Mouse (Mus musculus): Measurements from ENCODE around the gene Slc22a14. TPM values are rescaled to one million over a fixed set of nuclear protein-coding genes. Genes with fewer than 3 reads are reported as not detected.

Gene Slc22a14
- polyA plus RNA-seq, 1 experiment from 2014 or later: 0.26 TPM

GRCm38 (mm10) chr9:119340212-119340580, 25.2 kb downstream of the Slc22a14 start:
- POLR2A ChIA-PET: interaction anchor here (0.5 to 1.5 kb wide), 3 partner anchors 10 to 17 kb away, joined by 3 to 5 read pairs (median 4); no protein-coding TSS in a partner anchor
- H3K27me3 ChIP-seq: no peaks in the 10 kb centered on the region
- no peak for ATAC-seq
- no peak for DNase-seq (ENCODE audit: low read depth, low spot score)
- no peak for TF ChIP-seq CTCF (IDR thresholded peaks at IDR 0.05)
- in situ Hi-C loops (cut with MboI; ENCODE audit: low pct_unique_long_range_greater_than_20kb): no loop called here
- CTCF ChIA-PET: interaction anchor here (1.3 to 2.2 kb wide), 3 partner anchors 13 to 91 kb away, joined by 3 to 5 read pairs (median 3); partner anchors contain the start of gene Oxsr1

DNA sequence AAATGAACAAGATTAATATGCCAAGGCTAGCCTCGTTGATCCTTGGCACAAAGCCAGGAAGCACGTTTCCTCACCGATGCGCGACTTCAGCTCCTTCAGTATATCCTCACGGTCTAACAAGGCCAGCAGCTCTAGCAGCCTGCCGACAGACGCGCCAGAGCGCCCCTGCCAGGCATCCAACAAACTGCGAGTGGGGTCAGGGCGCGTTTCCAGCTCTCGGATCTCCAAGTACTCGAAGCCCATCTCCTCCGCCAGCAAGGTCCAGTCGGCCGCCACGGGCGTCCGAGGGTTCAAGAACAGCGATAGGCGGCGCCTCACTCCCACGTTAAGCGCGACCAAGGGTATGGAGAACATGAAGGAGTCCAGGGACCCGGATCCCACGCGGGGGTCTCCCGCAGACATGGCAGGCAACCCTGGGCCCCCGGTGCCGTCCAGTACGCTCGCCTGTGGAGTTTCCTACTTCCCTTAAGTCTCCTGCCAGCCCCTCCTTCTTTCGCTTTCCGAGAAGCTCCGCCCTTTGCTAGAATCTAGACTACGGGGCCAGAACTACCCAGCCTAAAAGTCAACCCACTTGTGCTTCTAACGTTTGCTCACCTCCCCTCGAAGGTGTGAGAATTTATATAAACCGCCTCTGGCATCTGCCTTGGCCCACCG, 25.7 kb downstream of the Slc22a14 start, which contains the start of gene Acaa1a:
TSS of gene Acaa1a (plus strand) at position 119 of the 654 bp plus-strand sequence.
- ATAC-seq: peak; percentile 36
- POLR2A ChIA-PET: interaction anchor here (0.5 to 1.5 kb wide), 3 partner anchors 11 to 17 kb away, joined by 3 to 5 read pairs (median 4); no protein-coding TSS in a partner anchor
- CTCF ChIA-PET: interaction anchor here (0.7 to 2.2 kb wide), 4 partner anchors 13 to 91 kb away, joined by 3 to 5 read pairs (median 3); partner anchors contain the start of gene Oxsr1
- no peaks in the 10 kb centered on the region for H3K27me3 ChIP-seq
- in situ Hi-C loops (cut with MboI; ENCODE audit: low pct_unique_long_range_greater_than_20kb): no loop called here
- no peak for TF ChIP-seq CTCF (IDR thresholded peaks at IDR 0.05)
- no peak for DNase-seq (ENCODE audit: low read depth, low spot score)

DNA sequence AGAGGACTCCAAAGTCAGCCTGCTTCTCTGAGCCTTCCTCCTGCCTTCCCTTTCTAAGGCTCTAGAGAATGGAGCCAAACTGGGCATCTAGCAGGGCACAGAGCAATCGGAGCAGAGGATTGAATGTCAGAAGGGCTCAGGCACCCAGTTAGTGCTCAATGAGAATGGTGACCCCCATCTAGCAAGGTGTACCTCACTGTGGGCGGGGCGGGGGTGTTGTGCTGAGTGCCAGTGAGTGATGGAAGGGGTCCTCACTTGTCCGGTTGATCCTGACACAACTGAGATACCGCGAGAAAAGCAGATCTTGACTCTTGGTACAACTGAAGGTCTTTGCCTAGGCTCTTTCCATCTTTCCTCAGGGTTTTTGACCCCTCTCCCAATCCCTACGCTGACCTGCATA, 26.2 kb downstream of the Slc22a14 start:
- CTCF ChIA-PET: interaction anchor here (0.7 to 2.2 kb wide), 4 partner anchors 12 to 92 kb away, joined by 3 to 5 read pairs (median 3); partner anchors contain the start of gene Oxsr1
- DNase-seq (ENCODE audit: low read depth, low spot score) (no peak), ATAC-seq (no peak)
- in situ Hi-C loops (cut with MboI; ENCODE audit: low pct_unique_long_range_greater_than_20kb): no loop called here
- POLR2A ChIA-PET: interaction anchor here (1.5 kb wide), 1 partner anchor 16 kb away, joined by 4 read pairs; no protein-coding TSS in a partner anchor
- no peaks in the 10 kb centered on the region for H3K27me3 ChIP-seq
- no peak for TF ChIP-seq CTCF (IDR thresholded peaks at IDR 0.05)

DNA sequence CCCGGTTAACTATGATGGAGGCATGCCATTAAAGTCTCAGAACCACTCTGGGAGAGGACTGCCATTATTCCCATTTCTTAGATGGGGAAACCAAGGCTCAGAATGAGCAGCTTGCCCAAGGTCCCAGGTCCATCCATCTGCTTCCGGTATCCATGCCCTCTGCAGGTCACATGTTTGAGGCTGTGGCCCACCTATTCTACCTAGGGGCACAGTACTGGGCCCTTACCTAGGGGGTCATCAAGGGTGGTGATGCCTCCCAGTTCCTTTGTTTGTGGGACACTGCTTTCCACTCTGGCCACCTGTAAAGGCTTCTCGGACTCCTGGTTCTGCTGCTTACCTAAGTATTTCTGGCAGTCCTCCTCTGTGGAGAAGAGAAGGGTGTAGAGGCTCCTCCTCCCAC, 27.0 kb downstream of the Slc22a14 start:
- H3K27me3 ChIP-seq: no peaks in the 10 kb centered on the region
- in situ Hi-C loops (cut with MboI; ENCODE audit: low pct_unique_long_range_greater_than_20kb): no loop called here
- no peak for ATAC-seq
- TF ChIP-seq CTCF (IDR thresholded peaks at IDR 0.05): no peak
- no peak for DNase-seq (ENCODE audit: low read depth, low spot score)
- ChIA-PET POLR2A (no interaction called here), CTCF (no interaction called here)

DNA sequence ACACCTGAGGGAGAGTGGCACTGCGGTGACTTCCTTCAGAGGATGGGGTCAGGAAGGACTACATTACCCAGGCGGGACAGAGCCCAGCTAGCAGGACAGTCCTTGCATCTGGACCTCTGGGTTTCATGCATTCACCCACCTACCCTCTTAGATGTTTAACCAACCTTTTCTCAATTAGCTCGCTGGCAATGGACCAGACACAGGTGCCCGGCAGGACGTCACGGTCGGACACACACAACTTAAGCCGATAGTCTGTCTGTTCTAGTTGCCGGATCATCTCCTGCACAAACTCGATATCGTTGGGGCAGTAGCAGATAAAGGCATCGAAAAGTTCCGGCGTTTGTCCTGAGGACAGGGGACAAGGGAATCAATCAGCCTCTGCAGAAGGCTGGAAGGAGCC, 27.5 kb downstream of the Slc22a14 start:
- in situ Hi-C loops (cut with MboI; ENCODE audit: low pct_unique_long_range_greater_than_20kb): no loop called here
- TF ChIP-seq CTCF (IDR thresholded peaks at IDR 0.05): no peak
- DNase-seq (ENCODE audit: low read depth, low spot score) (no peak), ATAC-seq (no peak)
- ChIA-PET CTCF (interaction anchor here (1.8 kb wide), 1 partner anchor 11 kb away, joined by 5 read pairs; no protein-coding TSS in a partner anchor), POLR2A (no interaction called here)
- H3K27me3 ChIP-seq: no peaks in the 10 kb centered on the region

DNA sequence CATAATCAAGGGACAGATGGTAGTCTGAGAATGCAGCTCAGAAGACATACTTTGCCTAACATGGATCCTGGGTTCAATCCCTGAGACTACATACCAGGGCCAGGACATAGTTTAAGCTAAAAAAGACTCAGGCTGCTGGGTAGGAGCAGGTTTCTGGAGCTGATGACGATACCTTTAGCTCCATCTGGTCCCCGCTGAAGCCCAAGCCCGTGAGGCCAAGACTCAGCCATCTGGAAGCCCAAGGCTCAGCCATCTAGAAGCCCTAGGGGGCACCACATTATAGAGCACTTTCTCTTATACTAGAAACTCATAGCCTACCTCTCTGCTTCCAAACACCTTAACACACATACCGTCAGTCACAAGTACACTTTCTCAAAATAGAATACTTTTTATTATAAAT, 29.8 kb downstream of the Slc22a14 start:
- DNase-seq (ENCODE audit: low read depth, low spot score): no peak
- CTCF ChIA-PET: no interaction called here
- no peaks in the 10 kb centered on the region for H3K27me3 ChIP-seq
- no peak for TF ChIP-seq CTCF (IDR thresholded peaks at IDR 0.05)
- in situ Hi-C loops (cut with MboI; ENCODE audit: low pct_unique_long_range_greater_than_20kb): no loop called here
- no peak for ATAC-seq
- POLR2A ChIA-PET: no interaction called here

- ChIA-PET POLR2A (no interaction called here), CTCF (no interaction called here)
- DNase-seq (ENCODE audit: low read depth, low spot score) (no peak), ATAC-seq (no peak)
- no peak for TF ChIP-seq CTCF (IDR thresholded peaks at IDR 0.05)
- in situ Hi-C loops (cut with MboI; ENCODE audit: low pct_unique_long_range_greater_than_20kb): no loop called here
- no peaks in the 10 kb centered on the region for H3K27me3 ChIP-seq
Observed at GRCm38 (mm10) chr9:119334834-119335233, 30.5 kb downstream of the Slc22a14 start.

- ATAC-seq (no peak), DNase-seq (ENCODE audit: low read depth, low spot score) (no peak)
- H3K27me3 ChIP-seq: no peaks in the 10 kb centered on the region
- in situ Hi-C loops (cut with MboI; ENCODE audit: low pct_unique_long_range_greater_than_20kb): no loop called here
- TF ChIP-seq CTCF (IDR thresholded peaks at IDR 0.05): no peak
- ChIA-PET POLR2A (interaction anchor here (1.0 kb wide), 1 partner anchor 12 kb away, joined by 5 read pairs; the partner anchor contains the start of gene Oxsr1), CTCF (no interaction called here)
Observed at GRCm38 (mm10) chr9:119334324-119334723, 31.0 kb downstream of the Slc22a14 start.

DNA sequence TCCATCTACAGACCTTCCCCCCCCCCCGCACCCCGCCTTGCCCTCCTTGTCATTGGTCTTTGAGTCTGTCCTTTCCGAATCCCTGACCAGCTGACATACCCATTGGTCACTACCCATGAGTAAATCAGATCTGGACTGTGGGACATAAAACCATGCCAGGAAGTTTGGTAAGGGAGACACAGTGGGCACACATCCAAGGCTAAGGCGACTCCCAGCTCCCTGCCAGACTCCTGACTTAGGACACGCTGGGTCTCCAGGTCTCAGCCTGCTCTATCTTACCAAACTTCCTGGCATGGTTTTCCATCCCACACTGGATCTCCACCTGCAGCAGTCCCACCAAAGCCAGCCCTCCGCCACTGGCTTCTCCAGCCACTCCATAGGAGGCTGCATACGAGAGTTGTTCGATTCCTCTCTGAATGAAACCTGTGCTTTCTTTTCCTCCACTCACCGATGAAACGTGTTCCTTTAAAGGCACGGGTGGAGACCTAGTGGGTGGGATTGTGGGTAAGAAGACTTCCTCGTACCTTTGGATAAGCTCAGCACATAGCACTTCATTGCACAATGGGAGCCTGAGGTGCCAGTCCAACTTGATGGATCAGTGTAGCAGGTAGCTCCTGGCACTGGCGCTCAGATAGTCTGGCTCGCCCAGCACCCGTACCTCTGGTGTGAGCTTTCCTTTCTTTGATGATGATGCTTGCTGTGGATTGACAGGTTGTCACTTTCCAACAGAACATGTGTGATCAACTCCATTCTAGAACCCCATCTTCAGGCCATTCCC, 35.0 kb downstream of the Slc22a14 start:
- ChIA-PET CTCF (no interaction called here), POLR2A (no interaction called here)
- in situ Hi-C loops (cut with MboI; ENCODE audit: low pct_unique_long_range_greater_than_20kb): no loop called here
- no peak for TF ChIP-seq CTCF (IDR thresholded peaks at IDR 0.05)
- no peak for ATAC-seq
- no peaks in the 10 kb centered on the region for H3K27me3 ChIP-seq
- no peak for DNase-seq (ENCODE audit: low read depth, low spot score)

GRCm38 (mm10) chr9:119328488-119328887, 36.9 kb downstream of the Slc22a14 start:
- POLR2A ChIA-PET: no interaction called here
- in situ Hi-C loops (cut with MboI; ENCODE audit: low pct_unique_long_range_greater_than_20kb): no loop called here
- H3K27me3 ChIP-seq: no peaks in the 10 kb centered on the region
- CTCF ChIA-PET: no interaction called here
- TF ChIP-seq CTCF (IDR thresholded peaks at IDR 0.05): no peak
- no peak for DNase-seq (ENCODE audit: low read depth, low spot score)
- no peak for ATAC-seq

DNA sequence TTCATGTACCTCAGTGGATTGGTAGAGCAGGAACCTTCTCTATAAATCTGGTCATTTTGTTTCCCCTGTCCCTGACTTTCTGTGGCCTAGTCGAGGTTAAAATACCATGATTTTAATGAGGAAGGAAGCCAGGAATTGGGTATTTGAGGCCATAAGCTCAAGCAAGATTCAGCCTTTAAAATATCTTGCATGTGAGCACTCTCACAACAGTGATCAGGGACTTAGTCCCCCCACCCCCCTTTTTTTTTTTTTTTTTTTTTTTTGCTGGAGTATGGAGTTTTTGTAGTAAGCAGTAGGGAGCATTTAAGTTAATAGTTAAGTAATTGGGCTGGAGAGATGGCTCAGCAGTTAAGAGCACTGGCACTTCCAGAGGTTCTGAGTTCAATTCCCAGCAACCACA, 41.2 kb downstream of the Slc22a14 start:
- ATAC-seq (no peak), DNase-seq (ENCODE audit: low read depth, low spot score) (no peak)
- no peak for TF ChIP-seq CTCF (IDR thresholded peaks at IDR 0.05)
- CTCF ChIA-PET: interaction anchor here (1.6 to 2.1 kb wide), 2 partner anchors 15 to 73 kb away, joined by 3 to 4 read pairs; partner anchors contain the start of gene Acaa1a
- POLR2A ChIA-PET: interaction anchor here (0.7 kb wide), 1 partner anchor 16 kb away, joined by 5 read pairs; no protein-coding TSS in a partner anchor
- no peaks in the 10 kb centered on the region for H3K27me3 ChIP-seq
- in situ Hi-C loops (cut with MboI; ENCODE audit: low pct_unique_long_range_greater_than_20kb): no loop called here
